Mouse (Mus musculus) 416B (cell line): Measurements from ENCODE around the gene Necab2.

Experiments
- DNase-seq: peaks from one replicate; pipeline ENCODE4 v3.0.0; 2011; ENCODE audit warnings: low read depth

Gene Necab2

GRCm38 (mm10) chr8:119428350-119428740 lies 18.2 kb upstream of the Necab2 start:
- DNase-seq: peak; percentile 55

- DNase-seq: no peak
Observed at GRCm38 (mm10) chr8:119428766-119429327, 17.7 kb upstream of the Necab2 start.

GRCm38 (mm10) chr8:119429552-119429951 lies 17.0 kb upstream of the Necab2 start:
- DNase-seq: no peak

GRCm38 (mm10) chr8:119430250-119430649 lies 16.3 kb upstream of the Necab2 start:
- DNase-seq: no peak

- DNase-seq: no peak
Observed at GRCm38 (mm10) chr8:119430690-119431089, 15.8 kb upstream of the Necab2 start.

- no peak for DNase-seq
Observed at GRCm38 (mm10) chr8:119432372-119432771, 14.1 kb upstream of the Necab2 start.

GRCm38 (mm10) chr8:119433582-119434174 lies 12.8 kb upstream of the Necab2 start, which contains the start of gene Osgin1:
Osgin1 (plus strand) TSS chr8:119434124.
- DNase-seq: no peak

- no peak for DNase-seq
Observed at GRCm38 (mm10) chr8:119434569-119434968, 11.9 kb upstream of the Necab2 start.

- no peak for DNase-seq
Observed at GRCm38 (mm10) chr8:119435527-119435926, 11.0 kb upstream of the Necab2 start.

GRCm38 (mm10) chr8:119436331-119436730 lies 10.2 kb upstream of the Necab2 start:
- peak; percentile 73 for DNase-seq

- peak; percentile 93 for DNase-seq
Observed at GRCm38 (mm10) chr8:119436933-119437332, 9.6 kb upstream of the Necab2 start.

GRCm38 (mm10) chr8:119437506-119437905 lies 9.0 kb upstream of the Necab2 start:
- DNase-seq: no peak

- no peak for DNase-seq
Observed at GRCm38 (mm10) chr8:119438876-119439275, 7.6 kb upstream of the Necab2 start.

- no peak for DNase-seq
Observed at GRCm38 (mm10) chr8:119439424-119439823, 7.1 kb upstream of the Necab2 start.

GRCm38 (mm10) chr8:119439893-119440249 lies 6.6 kb upstream of the Necab2 start:
- DNase-seq: no peak

GRCm38 (mm10) chr8:119440250-119440951 lies 6.1 kb upstream of the Necab2 start:
- DNase-seq: peak; percentile 90

- DNase-seq: no peak
Observed at GRCm38 (mm10) chr8:119440952-119441270, 5.6 kb upstream of the Necab2 start.

GRCm38 (mm10) chr8:119442013-119442412 lies 4.5 kb upstream of the Necab2 start:
- DNase-seq: peak; percentile 50

GRCm38 (mm10) chr8:119442970-119443369 lies 3.5 kb upstream of the Necab2 start:
- no peak for DNase-seq

GRCm38 (mm10) chr8:119446990-119447780 lies 666 bp downstream of the Necab2 start:
- no peak for DNase-seq

- no peak for DNase-seq
Observed at GRCm38 (mm10) chr8:119447781-119448170, 1.3 kb downstream of the Necab2 start.

GRCm38 (mm10) chr8:119449627-119450026 lies 3.1 kb downstream of the Necab2 start:
- DNase-seq: no peak

- peak; percentile 5 for DNase-seq
Observed at GRCm38 (mm10) chr8:119451131-119451530, 4.6 kb downstream of the Necab2 start.
